Mouse (Mus musculus) small intestine, adult 2 months (tissue): ENCODE results near the gene Hoxc10. TPM values are rescaled to one million over a fixed set of nuclear protein-coding genes. Genes with fewer than 3 reads are reported as not detected.

Experiments used
- H3K27ac ChIP-seq: fragments of 200-500 bp; 2 replicates; pipeline ENCODE4 v1.5.1; 2012; ENCODE audit warnings: low read depth, low read length, control low read depth, inconsistent platforms; ENCODE audit not compliant: insufficient read depth
- H3K27me3 ChIP-seq: fragments of 200-500 bp; 2 replicates; pipeline ENCODE4 v1.6.1; 2012; ENCODE audit warnings: mild to moderate bottlenecking, moderate library complexity, low read length, inconsistent platforms; ENCODE audit not compliant: control insufficient read depth, insufficient read depth
- H3K36me3 ChIP-seq: fragments of 200-500 bp; 2 replicates; pipeline ENCODE4 v1.6.1; 2012; ENCODE audit warnings: mild to moderate bottlenecking, low read length, control low read depth, inconsistent platforms; ENCODE audit not compliant: control insufficient read depth, insufficient read depth
- H3K4me1 ChIP-seq: fragments of 200-500 bp; 2 replicates; pipeline ENCODE4 v1.6.1; 2012; ENCODE audit warnings: low read length, inconsistent platforms, mixed read lengths; ENCODE audit not compliant: control insufficient read depth, insufficient read depth, insufficient read length
- H3K4me3 ChIP-seq: fragments of 200-500 bp; 2 replicates; pipeline ENCODE4 v1.5.1; 2012; ENCODE audit warnings: low read depth, mild to moderate bottlenecking, control low read depth, inconsistent platforms, low read length, moderate library complexity
- CTCF ChIP-seq: fragments of 200-500 bp; IDR thresholded peaks from 2 replicates; pipeline ENCODE4 v1.5.1; 2012; ENCODE audit warnings: low read depth, mild to moderate bottlenecking, control low read depth, inconsistent platforms, low read length, moderate library complexity, mixed read lengths; ENCODE audit not compliant: insufficient replicate concordance, insufficient read length; ENCODE audit errors: extremely low read depth
- POLR2A ChIP-seq: fragments of 200-500 bp; IDR thresholded peaks from 2 replicates; pipeline ENCODE4 v1.6.1; 2012; ENCODE audit warnings: low read depth, mild to moderate bottlenecking, control low read depth, inconsistent platforms, low read length, moderate library complexity
- WGBS: fragments of 180-500 bp; shearing (Covaris S2); methylation state at CpG from one replicate; pipeline ENCODE4 v1.1.7; 2018; 5-methylcytosine and 5-hydroxymethylcytosine counted together
- polyA plus RNA-seq: library from polyadenylated mRNA; depleted of rRNA; stranded (reverse); fragments of >200 nt; gene quantifications from 2 replicates; pipeline ENCODE4 v1.2.3, GENCODE M21; 2012

The Hoxc10 gene
- polyA plus RNA-seq, 1 experiment: not detected

GRCm38 (mm10) chr15:102922012-102922362, 44.6 kb upstream of the Hoxc10 start:
- H3K4me1 ChIP-seq: peaks cover 2% of the 10 kb centered on the region; the same call in 1 of the 2 replicates
- no peak overlapping the region for H3K27ac ChIP-seq
- WGBS: under 1% methylated on average over 24 of the region's 24 CpGs
- TF ChIP-seq CTCF: no peak
- no peak for TF ChIP-seq POLR2A
- no peaks in the 10 kb centered on the region for H3K36me3 ChIP-seq
- H3K27me3 ChIP-seq: peaks cover 73% of the 10 kb centered on the region
- no peak overlapping the region for H3K4me3 ChIP-seq

- H3K4me3 ChIP-seq: no peak overlapping the region
- 21% methylated on average over 6 of the region's 6 CpGs for WGBS
- peaks cover 2% of the 10 kb centered on the region; the same call in 1 of the 2 replicates for H3K4me1 ChIP-seq
- H3K27me3 ChIP-seq: peaks cover 80% of the 10 kb centered on the region
- no peak for TF ChIP-seq POLR2A
- TF ChIP-seq CTCF: no peak
- H3K27ac ChIP-seq: no peak overlapping the region
- H3K36me3 ChIP-seq: no peaks in the 10 kb centered on the region
These were observed 43.7 kb upstream of the Hoxc10 start for GRCm38 (mm10) chr15:102922636-102923500.

GRCm38 (mm10) chr15:102927032-102927645, 39.5 kb upstream of the Hoxc10 start:
- H3K27me3 ChIP-seq: peaks cover 75% of the 10 kb centered on the region
- no peak overlapping the region for H3K4me3 ChIP-seq
- no peaks in the 10 kb centered on the region for H3K4me1 ChIP-seq
- 4% methylated on average over 40 of the region's 40 CpGs for WGBS
- no peaks in the 10 kb centered on the region for H3K36me3 ChIP-seq
- H3K27ac ChIP-seq: no peak overlapping the region
- TF ChIP-seq POLR2A (no peak), CTCF (no peak)

GRCm38 (mm10) chr15:102931706-102932358, 34.8 kb upstream of the Hoxc10 start:
- H3K27ac ChIP-seq: no peak overlapping the region
- H3K27me3 ChIP-seq: peaks cover 84% of the 10 kb centered on the region
- H3K4me3 ChIP-seq: no peak overlapping the region
- no peaks in the 10 kb centered on the region for H3K36me3 ChIP-seq
- no peaks in the 10 kb centered on the region for H3K4me1 ChIP-seq
- TF ChIP-seq POLR2A (no peak), CTCF (no peak)
- 3% methylated on average over 23 of the region's 23 CpGs for WGBS

- H3K36me3 ChIP-seq: no peaks in the 10 kb centered on the region
- H3K4me1 ChIP-seq: no peaks in the 10 kb centered on the region
- no peak overlapping the region for H3K27ac ChIP-seq
- no peak for TF ChIP-seq POLR2A
- TF ChIP-seq CTCF: no peak
- no peak overlapping the region for H3K4me3 ChIP-seq
- peaks cover 86% of the 10 kb centered on the region for H3K27me3 ChIP-seq
- WGBS: 7% methylated on average over 12 of the region's 12 CpGs
These were observed 32.2 kb upstream of the Hoxc10 start for GRCm38 (mm10) chr15:102934438-102934837.

- H3K27ac ChIP-seq: no peak overlapping the region
- H3K36me3 ChIP-seq: no peaks in the 10 kb centered on the region
- no peaks in the 10 kb centered on the region for H3K4me1 ChIP-seq
- 2% methylated on average over 27 of the region's 27 CpGs for WGBS
- no peak overlapping the region for H3K4me3 ChIP-seq
- no peak for TF ChIP-seq CTCF
- TF ChIP-seq POLR2A: no peak
- H3K27me3 ChIP-seq: peaks cover 90% of the 10 kb centered on the region
These were observed 31.7 kb upstream of the Hoxc10 start for GRCm38 (mm10) chr15:102934897-102935296.

GRCm38 (mm10) chr15:102936279-102936972, 30.2 kb upstream of the Hoxc10 start, which contains the start of gene Hoxc12:
Gene Hoxc12, plus strand, starts transcription at chr15:102936757.
- WGBS: 2% methylated on average over 31 of the region's 31 CpGs
- H3K4me3 ChIP-seq: no peak within 1 kb of the TSS
- no peak within 1 kb of the TSS for H3K27ac ChIP-seq
- no peaks in the 10 kb centered on the region for H3K4me1 ChIP-seq
- TF ChIP-seq POLR2A: no peak
- no peak for TF ChIP-seq CTCF
- H3K27me3 ChIP-seq: peaks cover 86% of the 10 kb centered on the region
- no peaks in the 10 kb centered on the region for H3K36me3 ChIP-seq
